Mouse (Mus musculus) megakaryocyte, embryonic 14.5 days (primary cell): ENCODE measurements around the gene Zfand3. TPM values are rescaled to one million over a fixed set of nuclear protein-coding genes. Genes with fewer than 3 reads are reported as not detected.
A peak's percentile ranks its signal among the peaks of the same experiment; 100 is the strongest.

Experiments used
- H3K27me3 ChIP-seq: replicated peaks from 2 replicates; pipeline ENCODE3; 2012; ENCODE audit warnings: inconsistent platforms
- H3K36me3 ChIP-seq: replicated peaks from 2 replicates; pipeline ENCODE3; 2012; ENCODE audit warnings: low read length, inconsistent platforms, mixed read lengths
- H3K4me1 ChIP-seq: 2 replicates; pipeline ENCODE4 v1.6.1; 2012; ENCODE audit warnings: inconsistent platforms
- H3K4me3 ChIP-seq: replicated peaks from 2 replicates; pipeline ENCODE3; 2012; ENCODE audit warnings: moderate library complexity, mild to moderate bottlenecking, inconsistent platforms
- H3K9me3 ChIP-seq: 2 replicates; pipeline ENCODE4 v1.6.1; 2012; ENCODE audit warnings: inconsistent platforms
- FLI1 ChIP-seq: IDR thresholded peaks from 2 replicates; pipeline ENCODE4 v1.6.1; 2012; ENCODE audit warnings: low read length, inconsistent platforms, mixed read lengths
- GATA1 ChIP-seq: IDR thresholded peaks from 3 replicates; pipeline ENCODE4 v1.6.1; 2012; ENCODE audit warnings: mixed read lengths, low read length, inconsistent platforms, borderline replicate concordance
- polyA plus RNA-seq: library from polyadenylated mRNA; stranded (reverse); fragments of >175 nt; gene quantifications from 2 replicates; pipeline ENCODE4 v1.2.3, GENCODE M21; 2012; ENCODE audit warnings: low replicate concordance; ENCODE audit not compliant: insufficient read depth

The Zfand3 gene
- polyA plus RNA-seq, 1 experiment: 157 TPM

DNA sequence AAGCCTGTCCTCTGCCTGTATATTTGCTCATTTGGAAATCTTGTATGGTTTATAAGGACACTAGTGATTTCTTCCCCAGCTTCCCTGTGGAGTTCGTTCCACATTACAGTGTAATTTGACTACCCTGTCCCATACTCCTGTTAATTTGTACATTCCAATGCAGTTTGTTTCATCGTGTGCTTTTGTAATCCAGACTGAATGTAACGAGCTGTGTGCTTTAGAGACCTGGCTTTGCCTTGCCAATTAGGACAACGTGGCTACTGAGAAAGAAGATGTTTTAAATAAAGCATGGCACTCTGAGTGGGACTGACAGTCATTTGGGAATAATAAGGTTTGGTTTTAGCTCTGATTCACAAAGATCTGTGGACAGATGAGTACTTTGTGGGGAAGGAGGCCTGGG is 60.2 kb downstream of the Zfand3 start:
- no peak for TF ChIP-seq GATA1
- H3K4me3 ChIP-seq: no peak overlapping the region

DNA sequence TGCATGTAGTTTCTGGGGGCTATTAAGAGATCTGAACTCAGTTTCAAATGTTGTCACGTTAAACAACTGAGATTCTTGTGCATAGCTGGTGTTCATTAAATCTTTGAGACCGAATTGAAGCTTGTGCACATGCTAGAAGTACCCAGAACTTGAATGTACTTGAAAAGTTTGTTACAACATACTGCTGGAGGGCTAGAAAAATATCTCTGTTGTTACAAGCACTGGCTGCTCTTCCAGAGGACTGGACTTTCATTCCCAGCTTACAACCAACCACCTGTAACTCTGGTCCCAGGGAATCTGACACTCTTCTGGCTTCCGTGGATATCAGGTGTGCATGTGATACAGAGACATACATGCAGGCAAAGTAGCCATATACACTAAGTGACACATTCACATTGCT is 65.2 kb downstream of the Zfand3 start:
- TF ChIP-seq FLI1 (no peak), GATA1 (no peak)
- H3K9me3 ChIP-seq: no peaks in the 10 kb centered on the region
- H3K36me3 ChIP-seq: peaks cover 66% of the 10 kb centered on the region
- H3K27me3 ChIP-seq: no peaks in the 10 kb centered on the region
- H3K4me3 ChIP-seq: no peak overlapping the region
- peaks cover 64% of the 10 kb centered on the region for H3K4me1 ChIP-seq

More for the DNA sequence above, 60.2 kb downstream of the Zfand3 start:
- no peaks in the 10 kb centered on the region for H3K9me3 ChIP-seq
- H3K36me3 ChIP-seq: peaks cover 40% of the 10 kb centered on the region
- no peaks in the 10 kb centered on the region for H3K27me3 ChIP-seq
- H3K4me1 ChIP-seq: peaks cover 78% of the 10 kb centered on the region

DNA sequence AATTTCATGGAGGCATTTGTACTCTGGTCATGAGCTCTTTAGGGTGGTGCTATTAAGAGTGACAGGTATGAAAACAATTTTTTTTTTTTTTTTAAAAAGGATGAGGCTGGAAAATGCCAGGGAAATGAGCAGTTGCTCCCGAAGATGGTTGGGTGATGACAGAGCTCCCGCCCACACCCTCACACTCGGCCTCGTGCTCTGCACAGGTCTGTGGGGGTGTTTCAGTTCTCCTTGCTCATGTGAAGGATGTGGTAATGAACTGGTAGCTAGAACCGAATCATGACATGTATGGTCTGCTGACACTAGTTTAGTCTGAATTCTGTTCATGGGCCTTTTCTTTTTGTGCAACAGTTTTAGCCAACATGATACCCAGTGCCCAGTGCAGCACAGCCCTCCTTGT is 66.1 kb downstream of the Zfand3 start:
- H3K36me3 ChIP-seq: peaks cover 69% of the 10 kb centered on the region
- H3K9me3 ChIP-seq: no peaks in the 10 kb centered on the region
- peaks cover 68% of the 10 kb centered on the region for H3K4me1 ChIP-seq
- TF ChIP-seq GATA1 (no peak), FLI1 (no peak)
- no peaks in the 10 kb centered on the region for H3K27me3 ChIP-seq
- no peak overlapping the region for H3K4me3 ChIP-seq

DNA sequence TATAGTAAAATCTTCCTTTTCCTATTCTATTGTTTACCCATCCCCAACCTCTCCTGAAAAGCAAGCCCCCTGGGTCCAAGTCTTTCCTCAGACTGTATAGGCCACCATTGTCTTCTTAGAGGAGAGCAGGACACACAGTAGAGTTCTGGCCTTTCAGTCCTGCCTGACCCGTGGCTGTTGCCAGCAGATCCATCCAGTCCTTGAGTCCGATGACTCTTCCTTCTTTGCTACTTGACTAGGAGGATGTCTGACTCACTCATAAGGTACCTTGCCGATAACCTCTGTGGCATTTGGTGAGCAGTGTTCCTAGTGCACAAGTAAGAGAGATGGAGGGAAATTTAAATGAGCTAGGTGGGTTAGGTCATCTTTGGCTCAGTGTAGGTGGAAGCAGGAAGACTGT is 68.1 kb downstream of the Zfand3 start:
- H3K4me3 ChIP-seq: no peak overlapping the region
- peaks cover 67% of the 10 kb centered on the region for H3K4me1 ChIP-seq
- TF ChIP-seq FLI1 (no peak), GATA1 (no peak)
- peaks cover 68% of the 10 kb centered on the region for H3K36me3 ChIP-seq
- H3K9me3 ChIP-seq: no peaks in the 10 kb centered on the region
- H3K27me3 ChIP-seq: no peaks in the 10 kb centered on the region

DNA sequence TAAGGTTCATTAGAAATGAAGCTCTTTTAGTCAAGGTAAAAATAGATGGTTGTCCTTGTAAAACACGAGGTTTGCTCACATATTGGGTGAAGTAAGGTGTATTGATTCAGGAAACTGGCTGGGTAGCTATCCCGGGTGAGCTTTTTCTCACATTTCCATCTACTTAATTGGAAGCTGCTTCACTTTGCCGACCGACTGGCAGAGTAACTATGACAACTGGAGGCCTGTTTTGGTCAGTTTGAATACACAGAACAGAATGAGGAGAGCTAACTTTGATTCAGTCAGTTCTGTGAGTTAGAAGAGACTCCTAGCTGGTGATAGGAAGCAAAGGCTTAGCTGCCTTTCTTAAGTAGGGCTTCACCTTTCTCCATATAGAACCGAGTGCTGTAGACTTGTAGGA is 71.4 kb downstream of the Zfand3 start:
- Histone ChIP-seq H3K36me3 (peaks cover 69% of the 10 kb centered on the region), H3K4me1 (peaks cover 62% of the 10 kb centered on the region), H3K27me3 (no peaks in the 10 kb centered on the region), H3K9me3 (no peaks in the 10 kb centered on the region), H3K4me3 (no peak overlapping the region)
- TF ChIP-seq GATA1: no peak
- TF ChIP-seq FLI1: no peak

DNA sequence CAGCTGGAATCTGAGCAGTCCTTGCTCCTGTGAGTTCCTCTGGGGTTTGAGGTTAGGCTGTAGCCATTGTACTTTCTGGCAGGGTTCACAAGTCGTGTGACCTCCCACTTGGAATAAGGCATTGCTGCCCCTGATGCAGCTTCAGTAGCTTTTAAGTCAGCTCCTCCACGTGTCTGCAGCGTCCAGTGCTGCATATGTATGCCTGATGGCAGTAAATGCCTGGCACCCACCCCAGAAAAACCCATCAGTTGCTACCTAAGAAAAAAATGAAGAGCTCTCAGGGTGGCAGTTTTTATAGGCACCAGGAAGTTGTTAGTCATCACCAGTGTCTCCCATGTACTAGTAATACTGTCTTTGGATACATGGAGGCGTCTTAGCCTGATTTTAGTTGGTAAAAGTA is 79.5 kb downstream of the Zfand3 start:
- Histone ChIP-seq H3K4me1 (peaks cover 74% of the 10 kb centered on the region), H3K4me3 (peak overlapping the region; percentile 59), H3K27me3 (no peaks in the 10 kb centered on the region), H3K36me3 (peaks cover 25% of the 10 kb centered on the region), H3K9me3 (no peaks in the 10 kb centered on the region)
- TF ChIP-seq FLI1 (no peak), GATA1 (no peak)

DNA sequence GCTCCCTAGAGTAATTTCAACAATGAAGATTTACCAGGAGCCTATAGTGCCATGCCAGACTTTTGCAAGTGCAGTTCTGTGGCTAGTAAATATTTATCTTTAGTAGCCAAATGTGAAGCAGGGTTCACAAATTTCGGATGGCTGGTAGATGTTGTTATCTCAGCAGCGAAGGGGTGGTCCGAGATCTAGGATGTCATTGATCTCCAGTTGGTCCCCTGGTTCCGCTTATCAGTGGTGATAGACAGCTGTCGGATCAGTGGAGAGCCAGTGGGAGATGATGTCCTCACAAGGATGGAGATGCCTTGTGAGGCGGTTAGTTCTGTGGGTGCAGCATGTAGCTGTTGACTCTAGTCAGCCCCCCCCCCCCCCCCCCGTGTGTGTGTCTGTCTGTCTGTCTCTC is 82.2 kb downstream of the Zfand3 start:
- Histone ChIP-seq H3K9me3 (no peaks in the 10 kb centered on the region), H3K4me3 (no peak overlapping the region), H3K27me3 (no peaks in the 10 kb centered on the region), H3K36me3 (peaks cover 17% of the 10 kb centered on the region), H3K4me1 (peaks cover 82% of the 10 kb centered on the region)
- TF ChIP-seq FLI1: no peak
- no peak for TF ChIP-seq GATA1

DNA sequence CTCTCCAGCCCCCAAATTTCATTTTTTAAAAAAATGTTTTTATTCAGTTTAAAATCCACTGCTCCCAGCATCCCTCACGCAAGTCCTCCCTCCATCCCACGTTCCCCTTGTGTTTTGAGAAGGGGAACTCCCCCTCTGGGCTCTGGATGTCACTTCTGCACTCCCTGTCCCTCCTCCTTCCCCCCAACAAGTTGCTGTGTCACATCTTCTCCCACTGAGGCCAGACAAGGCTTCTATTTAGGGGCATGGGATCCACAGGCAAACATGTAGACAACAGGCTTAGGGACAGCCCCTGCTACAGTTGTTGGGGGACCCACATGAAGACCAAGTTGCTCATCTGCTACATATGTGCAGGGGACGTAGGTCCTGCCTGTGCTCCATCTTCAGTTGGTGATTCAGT is 83.9 kb downstream of the Zfand3 start:
- H3K27me3 ChIP-seq: no peaks in the 10 kb centered on the region
- H3K36me3 ChIP-seq: peaks cover 21% of the 10 kb centered on the region
- peaks cover 90% of the 10 kb centered on the region for H3K4me1 ChIP-seq
- no peak for TF ChIP-seq FLI1
- TF ChIP-seq GATA1: no peak
- H3K4me3 ChIP-seq: peak overlapping the region; percentile 75
- H3K9me3 ChIP-seq: no peaks in the 10 kb centered on the region

DNA sequence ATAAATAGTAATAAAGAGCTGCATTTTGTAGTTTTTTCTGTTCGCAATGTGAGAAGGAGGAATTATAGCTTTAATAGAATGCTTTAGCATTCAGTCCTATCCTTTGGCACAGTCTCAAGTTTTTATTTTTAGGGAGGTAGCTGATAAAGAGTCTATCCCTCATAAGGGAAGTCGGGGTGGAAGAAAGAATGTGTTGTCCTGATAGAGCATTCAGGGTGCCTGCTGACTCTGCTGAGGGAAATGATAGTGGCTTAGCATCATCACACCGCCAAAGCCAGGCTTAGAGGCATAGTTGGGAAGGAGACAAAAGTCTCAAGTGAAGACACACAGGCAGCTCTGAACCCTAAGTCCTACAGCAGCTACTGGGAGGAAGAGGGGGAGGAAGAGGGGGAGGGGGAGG is 85.9 kb downstream of the Zfand3 start:
- Histone ChIP-seq H3K27me3 (no peaks in the 10 kb centered on the region), H3K4me3 (peak overlapping the region; percentile 81), H3K9me3 (no peaks in the 10 kb centered on the region), H3K4me1 (peaks cover 88% of the 10 kb centered on the region), H3K36me3 (peaks cover 36% of the 10 kb centered on the region)
- TF ChIP-seq FLI1: no peak
- no peak for TF ChIP-seq GATA1

DNA sequence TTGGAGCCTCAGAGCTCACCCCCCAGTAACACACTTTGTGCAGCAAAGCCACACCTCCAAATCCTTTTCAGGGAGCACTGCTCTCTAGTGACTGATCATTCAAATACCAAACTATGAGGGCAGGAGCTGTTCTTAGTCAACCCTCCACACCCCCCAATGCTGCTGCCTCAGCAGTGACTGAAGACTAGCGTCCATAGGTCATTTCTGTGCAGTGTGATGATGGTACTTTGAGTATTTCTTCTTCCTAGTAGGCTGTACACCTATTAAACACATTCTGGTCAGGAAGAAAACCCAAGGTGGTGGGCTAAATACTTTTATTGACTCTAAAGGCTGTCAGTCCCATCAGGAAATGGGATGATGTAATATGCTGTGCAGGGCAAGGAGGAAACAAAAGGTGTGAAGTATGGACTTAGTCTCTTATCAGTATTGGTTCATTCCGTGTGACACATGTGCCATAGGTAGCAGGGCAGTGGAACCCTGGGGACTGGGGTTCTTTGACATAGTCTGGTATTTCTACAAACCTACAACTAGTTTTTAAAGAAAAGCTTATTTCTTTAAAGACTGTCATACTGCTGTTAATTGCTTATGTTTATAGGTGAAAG is 88.7 kb downstream of the Zfand3 start:
- Histone ChIP-seq H3K4me1 (peaks cover 90% of the 10 kb centered on the region), H3K27me3 (no peaks in the 10 kb centered on the region), H3K4me3 (no peak overlapping the region), H3K36me3 (peaks cover 43% of the 10 kb centered on the region), H3K9me3 (no peaks in the 10 kb centered on the region)
- TF ChIP-seq GATA1 (no peak), FLI1 (no peak)

DNA sequence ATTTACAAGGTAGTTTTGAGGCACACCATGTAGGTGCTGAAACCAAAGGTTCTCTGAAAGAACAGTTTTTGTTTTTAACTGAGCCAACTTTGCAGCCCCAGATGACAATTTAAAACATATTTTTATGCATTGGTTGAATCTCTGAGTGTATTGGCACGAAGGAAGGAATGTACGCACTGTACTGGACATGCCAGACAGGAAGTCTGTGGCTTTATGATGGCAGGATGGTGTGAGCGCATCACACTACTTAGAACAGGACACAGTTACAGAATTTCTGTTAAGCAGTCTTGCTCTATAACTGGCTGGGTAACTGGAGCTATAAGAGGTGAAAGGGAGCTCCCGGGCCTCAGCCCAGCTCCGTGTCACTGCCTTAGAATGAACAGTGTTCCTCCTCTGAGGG is 92.6 kb downstream of the Zfand3 start:
- Histone ChIP-seq H3K4me1 (peaks cover 86% of the 10 kb centered on the region), H3K4me3 (peak overlapping the region; percentile 73), H3K9me3 (no peaks in the 10 kb centered on the region), H3K27me3 (no peaks in the 10 kb centered on the region), H3K36me3 (peaks cover 44% of the 10 kb centered on the region)
- TF ChIP-seq FLI1 (no peak), GATA1 (no peak)
